Mouse (Mus musculus) liver, adult (tissue): ENCODE data around the gene Ptprg.

Experiments
- GATA4 ChIP-seq: IDR thresholded peaks from 2 replicates; pipeline ENCODE4 v1.6.1; 2014; ENCODE audit warnings: mild to moderate bottlenecking, low read length; ENCODE audit not compliant: insufficient replicate concordance

Gene Ptprg

DNA sequence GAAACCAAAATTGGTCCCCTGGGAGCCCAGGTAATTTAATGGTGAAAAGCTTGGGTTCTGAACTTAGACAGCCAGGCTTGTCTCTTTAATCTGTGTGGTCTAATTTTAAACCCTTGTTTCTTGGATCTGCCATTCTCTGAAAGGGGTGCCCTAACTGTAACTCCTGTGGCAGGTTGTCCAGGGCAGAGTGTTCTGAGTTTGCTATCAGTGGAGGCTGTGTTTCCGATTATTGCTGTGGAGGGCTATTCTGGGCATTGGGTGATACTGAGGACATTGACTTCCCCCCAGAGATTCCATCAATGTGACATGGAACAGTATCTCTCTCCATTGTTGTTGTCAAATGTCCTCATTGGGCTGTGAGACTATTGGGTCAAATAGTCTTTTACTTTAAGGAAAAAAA, 134.2 kb downstream of the Ptprg start:
- TF ChIP-seq GATA4: no peak

GRCm38 (mm10) chr14:11688142-11688541, 134.8 kb downstream of the Ptprg start:
- TF ChIP-seq GATA4: no peak

DNA sequence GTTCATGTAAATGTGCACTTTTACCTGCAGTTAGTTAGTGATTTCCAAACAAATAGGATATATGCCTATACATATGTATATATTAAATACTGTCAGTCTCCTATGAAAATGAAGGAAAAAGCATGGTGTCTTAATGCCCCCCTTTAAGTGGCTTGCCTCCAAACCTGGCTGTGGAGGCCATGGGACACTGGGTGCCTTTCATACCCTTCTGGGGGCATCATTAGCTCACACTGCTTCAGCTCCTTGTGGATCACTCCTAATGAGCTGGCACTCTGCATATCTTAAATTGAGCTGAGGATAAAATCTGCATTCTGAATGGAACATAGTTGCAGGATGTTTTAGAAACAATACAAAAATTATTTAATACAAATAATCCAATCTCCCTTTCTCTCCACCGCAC, 136.7 kb downstream of the Ptprg start:
- no peak for TF ChIP-seq GATA4

- TF ChIP-seq GATA4: no peak
Observed at GRCm38 (mm10) chr14:11691531-11691930, 138.2 kb downstream of the Ptprg start.

GRCm38 (mm10) chr14:11698880-11699279, 145.5 kb downstream of the Ptprg start:
- TF ChIP-seq GATA4: no peak

- no peak for TF ChIP-seq GATA4
Observed at GRCm38 (mm10) chr14:11699654-11700053, 146.3 kb downstream of the Ptprg start.

DNA sequence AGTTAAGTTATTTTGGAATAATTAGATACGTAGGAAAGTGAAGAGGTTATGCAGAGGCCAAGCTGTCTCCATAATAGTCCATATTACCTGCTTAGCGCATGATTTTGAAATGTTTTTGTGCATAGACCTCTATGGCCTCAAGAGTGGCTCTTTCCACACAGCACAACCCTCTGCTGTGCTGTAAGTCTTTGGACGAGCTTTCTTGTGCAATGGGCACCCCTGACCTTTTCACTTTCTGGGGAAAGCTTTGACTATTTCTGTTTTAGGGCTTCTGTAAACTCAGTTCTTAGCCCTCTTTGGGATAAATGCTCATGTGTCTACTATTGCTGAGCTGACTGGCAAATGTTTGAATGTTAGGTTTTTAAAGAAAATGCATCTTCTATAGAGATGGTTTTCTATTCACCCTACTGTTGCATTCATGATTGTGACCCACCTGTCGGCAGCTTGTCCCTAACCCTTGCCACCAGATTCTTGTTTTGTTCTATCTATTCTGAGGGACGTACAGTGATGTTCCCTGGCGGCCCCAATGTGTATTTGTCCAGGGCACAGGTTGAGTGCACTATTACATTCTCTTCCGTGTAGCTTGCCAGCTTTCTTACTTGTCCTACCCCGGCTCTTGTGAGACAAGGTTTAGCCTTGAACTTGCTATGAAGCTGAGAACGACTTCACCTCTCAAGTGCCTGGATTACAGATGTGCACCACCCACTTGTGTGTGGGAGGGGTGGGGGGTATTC, 148.4 kb downstream of the Ptprg start:
- TF ChIP-seq GATA4: no peak

GRCm38 (mm10) chr14:11702770-11703477, 149.6 kb downstream of the Ptprg start:
- TF ChIP-seq GATA4: no peak

DNA sequence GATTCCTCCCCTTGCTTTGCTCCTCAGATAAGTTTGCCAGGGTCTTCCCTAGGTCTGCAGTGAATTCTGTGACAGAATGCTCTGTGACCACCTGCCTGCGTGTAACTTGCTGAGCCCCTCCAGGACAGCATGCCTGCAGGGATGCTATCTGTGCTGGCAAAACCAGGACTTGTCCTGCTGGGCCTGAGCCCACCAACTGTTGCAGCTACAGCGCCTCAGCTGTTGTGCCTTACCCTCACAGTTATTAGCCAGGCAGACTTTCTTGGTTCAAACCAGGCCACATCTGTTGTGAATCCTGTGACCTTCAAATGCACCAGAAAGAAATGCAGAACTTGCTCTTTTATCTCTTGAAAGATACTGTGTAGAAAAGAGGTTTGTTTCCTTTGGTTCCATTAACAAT, 151.5 kb downstream of the Ptprg start:
- no peak for TF ChIP-seq GATA4

DNA sequence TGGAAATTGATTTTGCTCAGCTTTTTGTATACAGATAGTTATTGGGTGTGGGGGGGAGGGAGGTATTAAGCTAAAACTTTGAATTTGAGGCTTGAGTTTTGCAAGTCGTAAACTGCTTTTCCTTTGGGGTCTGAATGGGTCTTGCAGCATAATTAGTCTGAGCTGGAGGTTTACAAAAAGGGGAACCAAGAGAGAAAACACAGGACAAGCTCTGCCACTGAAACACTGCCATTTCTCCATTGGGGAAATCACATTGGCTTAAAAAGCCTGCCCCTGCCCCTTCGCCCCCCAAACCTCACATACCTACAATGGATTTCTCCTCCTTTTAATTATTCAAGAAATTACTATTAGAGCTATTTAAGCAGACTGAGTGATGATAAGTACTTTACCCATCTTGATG, 156.0 kb downstream of the Ptprg start:
- TF ChIP-seq GATA4: no peak

DNA sequence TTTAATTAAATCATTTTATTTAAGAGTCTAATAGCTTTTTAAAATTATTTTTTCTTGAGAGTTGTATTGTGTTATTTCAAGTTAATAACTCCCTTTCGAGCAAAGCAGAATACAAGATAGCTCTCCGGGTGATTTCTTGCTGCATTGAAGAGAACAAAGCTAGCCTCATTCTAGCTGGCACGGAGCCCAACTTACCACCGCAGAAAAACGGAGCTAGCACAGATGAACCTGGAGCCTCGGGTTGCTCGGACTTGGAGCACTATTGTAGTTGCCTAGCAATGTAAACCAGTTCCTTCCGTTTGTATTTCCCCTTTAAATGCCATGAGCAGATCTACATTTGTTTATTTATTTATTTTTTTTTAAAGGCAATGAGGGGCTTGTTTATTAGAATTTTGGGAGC, 156.5 kb downstream of the Ptprg start:
- TF ChIP-seq GATA4: no peak

- no peak for TF ChIP-seq GATA4
Observed at GRCm38 (mm10) chr14:11710410-11711122, 157.2 kb downstream of the Ptprg start.

DNA sequence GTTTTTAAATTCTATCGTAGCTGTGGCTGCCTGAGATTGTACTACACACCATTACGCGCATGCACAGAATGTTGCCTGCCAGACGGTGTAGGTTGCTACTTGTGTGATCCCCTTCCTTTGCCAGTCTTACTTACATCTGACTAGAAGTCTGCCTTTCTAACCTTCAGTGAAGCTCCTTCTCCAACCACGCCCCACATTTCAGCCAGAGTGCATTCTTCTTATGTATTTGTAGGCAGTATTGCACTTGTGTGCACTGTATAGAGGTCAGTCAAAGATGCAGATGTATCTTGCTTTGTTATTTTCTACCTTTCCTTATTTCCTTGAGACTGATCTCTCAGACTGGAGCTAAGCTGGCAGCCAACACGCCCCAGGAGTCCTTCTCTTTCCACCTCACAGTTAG, 158.8 kb downstream of the Ptprg start:
- TF ChIP-seq GATA4: no peak

DNA sequence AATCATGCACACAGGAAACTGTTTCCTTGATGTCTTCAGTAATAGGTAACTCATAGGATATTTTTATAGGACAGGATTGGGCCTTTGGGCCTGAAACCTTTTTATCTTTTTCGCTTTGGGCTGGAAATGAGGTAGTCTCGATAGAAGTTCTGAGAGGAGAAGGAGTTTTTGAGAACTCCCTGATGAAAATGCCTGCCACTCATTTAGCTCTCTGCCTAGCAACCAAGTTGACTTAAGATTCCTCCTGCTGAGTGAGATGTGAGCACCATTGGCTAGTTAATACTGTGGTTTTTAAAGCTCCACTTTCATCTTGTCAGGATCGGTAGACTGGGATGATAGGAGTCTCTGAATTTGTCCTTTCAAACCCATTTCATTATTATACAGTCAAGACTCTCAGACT, 162.9 kb downstream of the Ptprg start:
- no peak for TF ChIP-seq GATA4

DNA sequence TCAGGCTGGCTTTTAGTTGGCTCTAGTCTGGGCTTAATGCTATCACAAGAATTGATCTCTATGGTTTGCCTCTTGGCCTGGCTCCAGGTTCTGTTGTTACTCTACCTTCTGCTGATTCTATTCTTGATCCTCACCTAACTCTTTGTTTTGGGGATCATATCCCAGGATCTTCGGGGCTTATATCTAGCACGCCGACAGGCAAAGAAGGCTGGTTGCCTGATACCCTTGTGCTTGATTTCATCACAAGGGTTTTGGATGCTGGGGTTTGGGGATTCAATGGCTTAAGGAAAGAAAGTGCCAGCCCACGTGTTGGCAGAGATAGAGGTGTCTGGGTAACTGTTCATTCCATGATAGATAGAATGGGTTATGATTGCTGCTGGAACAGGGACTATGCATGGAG, 164.9 kb downstream of the Ptprg start:
- no peak for TF ChIP-seq GATA4

GRCm38 (mm10) chr14:11719259-11719658, 165.9 kb downstream of the Ptprg start:
- no peak for TF ChIP-seq GATA4
